Mouse (Mus musculus): ENCODE data around the gene Sash1.

The Sash1 gene

GRCm38 (mm10) chr10:8792412-8792811 lies 93.5 kb downstream of the Sash1 start:
- DNase-seq (ENCODE audit: low spot score), result no peak

DNA sequence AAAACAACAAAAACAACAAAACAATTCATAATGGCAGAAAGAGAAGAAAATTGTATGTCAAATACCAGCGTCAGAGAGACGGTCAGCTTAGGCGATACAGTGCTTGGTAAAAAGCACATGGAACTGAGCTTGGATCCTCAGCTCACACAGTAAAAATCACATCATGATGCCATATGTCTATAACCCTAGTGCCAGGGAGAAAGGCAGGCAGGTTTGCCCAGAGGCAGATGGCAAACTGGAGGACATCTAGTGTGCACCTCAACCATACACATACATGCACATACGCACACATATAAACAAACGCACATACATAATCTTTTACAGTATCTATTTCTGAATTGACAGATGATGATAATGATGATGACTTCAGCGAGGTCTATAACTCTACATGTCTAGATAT lies 96.8 kb downstream of the Sash1 start:
- no peak for DNase-seq (ENCODE audit: low spot score)

DNA sequence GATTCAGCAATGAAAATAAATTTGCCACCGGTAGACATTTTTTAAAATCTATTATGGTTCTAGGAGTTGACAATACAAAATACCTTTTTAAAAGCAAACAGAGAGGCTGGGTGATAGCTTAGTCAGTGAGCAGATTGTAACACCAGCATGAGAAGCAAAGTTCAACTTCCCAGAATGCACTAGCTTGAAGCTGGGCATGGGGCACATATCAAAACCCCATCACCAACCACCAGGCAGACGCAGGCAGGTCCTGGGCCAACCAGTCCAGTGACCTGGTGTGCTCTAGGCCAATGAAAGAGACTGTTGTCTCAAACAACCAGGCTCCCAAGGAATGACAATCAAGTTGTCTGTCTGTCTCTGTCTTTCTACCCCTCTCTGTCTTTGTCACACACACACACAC lies 98.6 kb downstream of the Sash1 start:
- DNase-seq (ENCODE audit: low spot score), result no peak

- DNase-seq (ENCODE audit: low spot score), result no peak
These were observed 100.3 kb downstream of the Sash1 start for GRCm38 (mm10) chr10:8785451-8786145.

DNA sequence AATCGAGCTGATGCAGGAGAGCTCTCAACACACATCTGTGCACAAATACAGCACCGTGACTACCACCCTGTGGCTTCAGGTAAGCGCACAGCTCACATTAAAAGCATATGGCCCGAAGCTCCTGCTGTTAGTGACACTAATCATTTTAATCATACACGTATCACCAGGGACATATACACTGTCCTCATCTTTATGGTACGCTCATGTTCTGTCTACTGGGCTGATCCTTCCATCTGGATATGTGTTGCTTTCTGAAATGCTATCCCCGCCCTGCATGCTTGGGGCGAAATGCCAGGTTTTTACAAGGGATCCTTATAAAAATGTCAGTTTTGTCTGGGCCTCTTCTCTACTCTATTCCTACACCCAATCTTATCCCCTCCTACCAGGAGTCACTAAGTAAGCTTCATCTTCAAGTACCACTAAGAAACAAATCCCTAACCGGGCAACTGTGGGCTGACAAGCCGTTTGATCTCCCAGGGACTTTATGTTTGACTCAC lies 103.9 kb downstream of the Sash1 start:
- DNase-seq (ENCODE audit: low spot score), result no peak

DNA sequence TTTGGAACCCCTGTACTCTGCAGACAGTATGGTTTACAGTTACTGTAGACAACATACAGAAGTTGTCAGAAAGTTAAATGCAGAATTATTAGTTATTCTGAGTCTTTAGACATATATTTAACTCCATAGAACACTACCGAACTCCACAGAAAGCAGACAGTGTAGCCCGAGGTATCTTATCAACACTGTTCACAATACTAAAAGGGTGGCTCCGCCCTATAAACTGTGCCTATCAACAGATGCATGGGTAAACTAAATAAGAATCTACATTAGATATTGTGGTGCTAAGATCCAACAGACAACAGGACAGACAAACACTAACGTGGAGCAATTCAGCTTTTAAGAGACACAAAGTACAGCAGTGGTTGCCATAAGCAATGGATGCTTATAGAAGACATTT lies 106.0 kb downstream of the Sash1 start:
- no peak for DNase-seq (ENCODE audit: low spot score)

DNA sequence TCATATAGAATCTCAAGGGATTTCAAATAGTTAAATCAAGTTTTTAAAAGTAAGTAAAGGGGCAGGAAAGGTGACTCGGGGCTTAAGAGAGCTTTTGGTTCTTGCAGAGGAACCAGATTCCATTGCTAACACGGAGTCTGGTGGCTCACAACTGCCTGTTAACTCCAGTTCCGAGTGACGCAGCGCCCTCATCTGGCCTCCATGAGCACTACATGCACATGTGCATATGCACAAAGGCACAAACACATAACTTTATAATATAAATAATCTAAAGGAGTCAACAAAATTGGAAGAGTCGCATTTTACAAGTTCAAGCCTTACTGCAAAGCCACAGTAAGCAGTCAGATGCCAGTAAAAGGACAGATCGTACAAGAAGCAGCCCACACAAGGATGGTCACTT lies 107.0 kb downstream of the Sash1 start:
- DNase-seq (ENCODE audit: low spot score), result no peak

DNA sequence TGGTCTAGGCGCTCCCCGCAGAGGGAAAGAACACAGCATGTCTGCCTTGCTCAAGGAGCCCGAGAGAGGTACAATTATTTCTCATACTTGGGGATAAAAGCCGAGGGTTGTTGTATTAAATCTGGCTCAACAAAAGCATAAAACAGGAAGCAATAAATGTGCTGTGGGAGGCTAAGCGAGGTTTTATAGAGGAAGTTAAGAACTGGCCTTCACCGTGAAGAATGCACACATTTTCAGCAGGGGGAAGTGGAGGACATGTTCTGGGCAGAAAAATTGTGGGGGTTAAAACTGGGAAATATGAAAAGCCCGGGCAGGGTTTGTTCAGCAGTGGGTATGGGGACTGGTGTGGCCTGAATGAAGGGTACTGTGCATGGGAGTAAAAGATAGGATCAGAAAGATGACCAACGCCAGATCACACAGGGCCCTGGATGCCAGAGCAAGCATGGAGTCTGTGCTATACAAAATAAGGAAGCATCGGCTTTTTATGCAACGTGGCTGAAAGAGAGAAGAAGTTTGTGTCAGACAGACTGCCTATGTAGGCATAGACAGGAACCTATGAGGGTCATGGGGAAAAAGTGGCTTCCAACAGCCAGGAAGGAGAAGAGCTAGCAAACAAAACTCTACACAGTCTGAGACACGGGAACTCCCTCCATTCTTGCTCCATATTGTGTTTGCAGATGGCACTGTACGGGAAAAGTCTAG lies 108.2 kb downstream of the Sash1 start:
- DNase-seq (ENCODE audit: low spot score), result no peak

GRCm38 (mm10) chr10:8776791-8777190 lies 109.1 kb downstream of the Sash1 start:
- no peak for DNase-seq (ENCODE audit: low spot score)

GRCm38 (mm10) chr10:8775794-8776193 lies 110.1 kb downstream of the Sash1 start:
- DNase-seq (ENCODE audit: low spot score), result no peak

DNA sequence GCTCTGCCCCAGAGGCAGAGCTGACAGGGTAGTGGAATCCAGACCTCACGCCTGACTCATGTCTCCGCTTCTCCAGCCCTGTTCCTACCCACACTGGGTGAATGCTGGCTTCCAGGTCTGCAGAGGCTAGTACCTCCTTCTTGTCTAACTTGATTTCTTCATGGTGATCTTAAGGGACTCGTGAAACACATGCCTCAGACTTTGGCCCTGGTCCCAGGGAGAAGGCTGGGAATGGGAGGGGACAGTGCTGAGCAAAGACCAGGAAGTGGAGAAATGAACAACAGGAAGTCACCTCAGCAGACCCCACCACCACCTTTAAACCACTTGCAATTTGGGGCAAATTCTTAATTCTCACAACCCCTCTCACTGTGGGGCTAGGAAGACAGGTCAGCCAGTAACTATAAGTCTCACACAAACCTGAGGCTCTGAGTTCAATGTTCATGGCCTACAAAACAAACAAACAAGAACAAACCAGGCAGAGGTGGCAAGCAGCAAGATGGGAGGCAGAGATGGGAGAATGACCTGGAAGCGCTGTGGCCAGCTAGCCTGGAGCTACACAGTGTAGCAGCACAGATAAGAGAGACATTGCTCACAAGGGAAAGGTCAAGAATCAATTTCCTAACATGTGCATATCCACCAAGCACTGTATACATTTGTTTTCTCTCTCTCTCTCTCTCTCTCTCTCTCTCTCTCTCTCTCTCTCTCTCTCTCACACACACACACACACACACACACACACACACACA lies 113.2 kb downstream of the Sash1 start:
- no peak for DNase-seq (ENCODE audit: low spot score)

DNA sequence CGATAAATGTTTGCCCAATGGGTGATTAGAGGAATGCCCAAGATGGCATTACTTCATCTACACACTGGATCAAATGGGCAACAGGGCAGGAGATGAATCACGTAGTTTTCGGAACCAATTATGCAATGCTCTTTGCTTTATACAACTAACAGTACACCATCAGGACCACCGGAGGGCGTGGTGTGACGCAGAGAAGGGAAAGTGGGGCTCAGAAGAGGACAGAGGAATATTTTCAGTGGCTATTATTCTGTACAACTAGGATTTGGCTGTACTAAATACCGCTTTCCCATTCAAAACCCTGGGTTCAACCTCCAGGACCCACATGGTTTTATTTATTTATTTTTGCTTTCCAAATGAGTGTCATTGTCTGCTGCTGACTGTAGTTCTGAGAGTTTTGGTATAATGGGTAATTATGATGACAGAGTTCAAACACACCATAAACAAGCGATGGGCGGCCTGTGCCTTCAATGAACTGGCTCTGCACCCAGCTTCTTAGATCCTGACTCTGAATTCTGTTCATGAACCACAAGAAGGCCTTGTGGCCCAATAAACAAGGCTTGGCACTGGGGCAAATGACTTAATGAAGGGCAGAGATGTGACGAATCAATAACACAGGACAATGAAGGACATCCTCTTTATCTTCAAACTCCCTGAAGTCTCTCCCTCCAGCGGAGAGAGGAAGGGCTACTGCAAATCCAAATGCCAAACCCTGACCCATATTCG lies 114.8 kb downstream of the Sash1 start:
- DNase-seq (ENCODE audit: low spot score), result no peak

GRCm38 (mm10) chr10:8768654-8769053 lies 117.2 kb downstream of the Sash1 start:
- no peak for DNase-seq (ENCODE audit: low spot score)

- no peak for DNase-seq (ENCODE audit: low spot score)
These were observed 118.5 kb downstream of the Sash1 start for GRCm38 (mm10) chr10:8767381-8767780.

- no peak for DNase-seq (ENCODE audit: low spot score)
These were observed 119.8 kb downstream of the Sash1 start for GRCm38 (mm10) chr10:8765922-8766522.

- no peak for DNase-seq (ENCODE audit: low spot score)
These were observed 123.1 kb downstream of the Sash1 start for GRCm38 (mm10) chr10:8762771-8763170.

- DNase-seq (ENCODE audit: low spot score), result no peak
These were observed 123.6 kb downstream of the Sash1 start for GRCm38 (mm10) chr10:8762209-8762701.

DNA sequence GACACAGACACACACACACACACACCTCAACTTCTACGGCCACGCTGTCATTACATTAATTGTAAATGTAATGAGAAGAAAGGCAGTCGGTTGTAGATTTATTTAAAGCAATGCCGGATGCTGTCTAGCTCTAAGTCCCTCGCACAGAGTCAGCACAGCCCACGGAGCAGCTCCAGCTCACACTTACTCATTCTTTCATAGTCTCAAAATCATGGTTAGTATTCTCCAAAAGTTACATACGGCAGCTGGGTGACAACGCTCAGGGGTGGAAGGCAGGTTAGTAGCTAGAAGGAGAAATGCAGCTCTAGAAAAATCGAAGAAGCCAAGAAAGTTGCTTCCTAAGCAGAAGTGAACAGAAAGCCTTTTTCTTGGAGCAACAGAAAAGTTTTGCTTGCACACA lies 124.2 kb downstream of the Sash1 start:
- DNase-seq (ENCODE audit: low spot score), result no peak

- DNase-seq (ENCODE audit: low spot score), result no peak
These were observed 125.3 kb downstream of the Sash1 start for GRCm38 (mm10) chr10:8760598-8760997.

GRCm38 (mm10) chr10:8759228-8759627 lies 126.6 kb downstream of the Sash1 start:
- no peak for DNase-seq (ENCODE audit: low spot score)

GRCm38 (mm10) chr10:8757429-8757931 lies 128.4 kb downstream of the Sash1 start:
- no peak for DNase-seq (ENCODE audit: low spot score)

All from ovary, postnatal 10 days (tissue).